Mouse (Mus musculus): ENCODE measurements around the gene Bhmt2. TPM values are rescaled to one million over a fixed set of nuclear protein-coding genes. Genes with fewer than 3 reads are reported as not detected.

The Bhmt2 gene
- polyA plus RNA-seq (2012; rRNA removed): 0.19 TPM in 1 of 2 replicates, not detected in the other

DNA sequence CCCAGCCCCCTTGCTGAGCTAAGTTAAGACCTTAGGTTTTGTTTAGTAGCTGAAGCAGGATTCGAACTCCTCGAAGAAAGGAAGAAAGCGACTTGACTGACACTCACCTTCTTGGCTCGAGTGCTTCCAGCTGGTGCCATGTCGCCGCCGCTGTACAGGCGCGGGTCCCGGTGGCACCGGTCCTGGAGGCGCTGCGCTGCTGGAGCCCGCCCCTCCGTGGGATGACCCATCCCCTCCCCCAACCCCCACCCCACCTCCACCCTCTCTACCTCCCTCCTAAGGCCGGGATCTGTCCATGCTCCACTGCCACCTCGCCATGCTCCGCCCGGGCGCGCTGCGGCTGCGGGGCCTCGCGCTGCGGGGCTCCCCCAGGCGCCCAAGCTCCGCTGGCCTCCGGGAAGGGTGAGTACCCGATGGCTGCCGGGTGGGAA, at the start of gene Bhmt2, which contains the start of gene Dmgdh:
TSS of gene Bhmt2 (minus strand) at position 172 of the 431 bp plus-strand sequence.
TSS of gene Dmgdh (plus strand) at position 303 of the 431 bp plus-strand sequence.
- H3K27me3 ChIP-seq (ENCODE audit: control insufficient read depth, insufficient read depth, low read length): peaks cover 9% of the 10 kb centered on the region; the same call in 1 of the 2 replicates
- no peaks in the 10 kb centered on the region for H3K4me1 ChIP-seq (ENCODE audit: control insufficient read depth, insufficient read depth, insufficient read length, low read length)
- TF ChIP-seq CTCF (IDR thresholded peaks at IDR 0.05; ENCODE audit: extremely low read depth, insufficient read length, insufficient replicate concordance, low read depth, low read length): no peak
- no peak for TF ChIP-seq POLR2A (IDR thresholded peaks at IDR 0.05; ENCODE audit: low read depth, low read length)
- no peaks in the 10 kb centered on the region for H3K36me3 ChIP-seq (ENCODE audit: control insufficient read depth, insufficient read depth, low read length)
- no peak within 1 kb of the TSS for H3K27ac ChIP-seq (ENCODE audit: insufficient read depth, low read depth, low read length)
- 14% methylated on average over 30 of the region's 31 CpGs for WGBS
- no peak within 1 kb of the TSS for H3K4me3 ChIP-seq (ENCODE audit: low read depth, low read length)

DNA sequence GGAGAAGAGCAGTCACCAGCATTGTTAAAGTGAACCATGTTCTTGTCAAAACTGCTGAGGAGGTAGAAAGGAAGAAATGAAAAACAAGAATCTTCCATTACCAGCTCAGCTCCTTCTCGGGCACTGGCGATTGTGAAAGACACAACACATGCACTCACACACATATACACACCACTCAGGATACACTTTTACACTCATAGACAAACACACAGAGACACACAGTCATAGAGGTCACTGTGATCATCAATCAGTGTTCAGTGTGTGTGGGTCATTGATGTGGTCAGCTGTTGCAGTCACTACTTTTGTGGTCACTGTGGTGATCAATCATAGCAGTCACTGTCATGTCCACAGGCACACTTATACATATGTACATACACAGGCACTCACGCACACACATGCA, 49.4 kb upstream of the Bhmt2 start:
- H3K27me3 ChIP-seq (ENCODE audit: control insufficient read depth, insufficient read depth, low read length): no peaks in the 10 kb centered on the region
- 76% methylated on average over 3 of the region's 3 CpGs for WGBS
- TF ChIP-seq POLR2A (IDR thresholded peaks at IDR 0.05; ENCODE audit: low read depth, low read length) (no peak), CTCF (IDR thresholded peaks at IDR 0.05; ENCODE audit: extremely low read depth, insufficient read length, insufficient replicate concordance, low read depth, low read length) (no peak)

GRCm38 (mm10) chr13:93721916-93722315, 47.8 kb upstream of the Bhmt2 start:
- Histone ChIP-seq H3K27ac (ENCODE audit: insufficient read depth, low read depth, low read length) (no peak overlapping the region), H3K36me3 (ENCODE audit: control insufficient read depth, insufficient read depth, low read length) (no peaks in the 10 kb centered on the region), H3K4me1 (ENCODE audit: control insufficient read depth, insufficient read depth, insufficient read length, low read length) (peaks cover 2% of the 10 kb centered on the region; the same call in 1 of the 2 replicates), H3K27me3 (ENCODE audit: control insufficient read depth, insufficient read depth, low read length) (no peaks in the 10 kb centered on the region), H3K4me3 (ENCODE audit: low read depth, low read length) (no peak overlapping the region)
- WGBS: 71% methylated on average over 4 of the region's 4 CpGs
- TF ChIP-seq CTCF (IDR thresholded peaks at IDR 0.05; ENCODE audit: extremely low read depth, insufficient read length, insufficient replicate concordance, low read depth, low read length) (no peak), POLR2A (IDR thresholded peaks at IDR 0.05; ENCODE audit: low read depth, low read length) (no peak)

More for the DNA sequence above, 49.4 kb upstream of the Bhmt2 start:
- Histone ChIP-seq H3K4me1 (ENCODE audit: control insufficient read depth, insufficient read depth, insufficient read length, low read length) (peaks cover 2% of the 10 kb centered on the region; the same call in 1 of the 2 replicates), H3K27ac (ENCODE audit: insufficient read depth, low read depth, low read length) (no peak overlapping the region), H3K36me3 (ENCODE audit: control insufficient read depth, insufficient read depth, low read length) (no peaks in the 10 kb centered on the region), H3K4me3 (ENCODE audit: low read depth, low read length) (no peak overlapping the region)

DNA sequence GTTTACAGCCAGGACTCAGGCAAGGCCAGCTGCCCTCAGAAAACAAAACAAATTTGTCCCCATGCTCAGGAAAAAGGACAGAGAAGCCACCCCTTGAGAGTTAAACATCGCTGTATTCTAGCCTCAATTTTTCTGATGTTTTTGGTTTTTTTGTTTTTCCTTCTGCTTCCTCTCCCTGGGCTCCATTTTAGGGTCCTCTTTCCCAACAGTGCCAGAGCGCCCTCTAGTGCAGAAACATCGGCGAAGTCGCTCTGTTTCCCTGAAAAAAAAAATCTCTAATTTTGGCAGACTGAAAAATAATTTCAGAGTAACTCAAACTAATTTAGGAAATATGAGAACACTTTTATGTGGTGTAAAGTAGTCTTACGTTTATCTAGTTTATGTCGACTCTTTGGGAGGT, 44.8 kb upstream of the Bhmt2 start:
- TF ChIP-seq CTCF (IDR thresholded peaks at IDR 0.05; ENCODE audit: extremely low read depth, insufficient read length, insufficient replicate concordance, low read depth, low read length) (peak; percentile 77; the same call in 1 of the 2 replicates), POLR2A (IDR thresholded peaks at IDR 0.05; ENCODE audit: low read depth, low read length) (no peak)
- Histone ChIP-seq H3K4me1 (ENCODE audit: control insufficient read depth, insufficient read depth, insufficient read length, low read length) (peaks cover 2% of the 10 kb centered on the region; the same call in 1 of the 2 replicates), H3K36me3 (ENCODE audit: control insufficient read depth, insufficient read depth, low read length) (no peaks in the 10 kb centered on the region), H3K27ac (ENCODE audit: insufficient read depth, low read depth, low read length) (no peak overlapping the region), H3K27me3 (ENCODE audit: control insufficient read depth, insufficient read depth, low read length) (no peaks in the 10 kb centered on the region), H3K4me3 (ENCODE audit: low read depth, low read length) (no peak overlapping the region)
- 3% methylated on average over 7 of the region's 7 CpGs for WGBS

- 63% methylated on average over 7 of the region's 7 CpGs for WGBS
- no peak overlapping the region for H3K4me3 ChIP-seq (ENCODE audit: low read depth, low read length)
- H3K4me1 ChIP-seq (ENCODE audit: control insufficient read depth, insufficient read depth, insufficient read length, low read length): peaks cover 2% of the 10 kb centered on the region; the same call in 1 of the 2 replicates
- H3K36me3 ChIP-seq (ENCODE audit: control insufficient read depth, insufficient read depth, low read length): no peaks in the 10 kb centered on the region
- TF ChIP-seq POLR2A (IDR thresholded peaks at IDR 0.05; ENCODE audit: low read depth, low read length) (no peak), CTCF (IDR thresholded peaks at IDR 0.05; ENCODE audit: extremely low read depth, insufficient read length, insufficient replicate concordance, low read depth, low read length) (no peak)
- no peaks in the 10 kb centered on the region for H3K27me3 ChIP-seq (ENCODE audit: control insufficient read depth, insufficient read depth, low read length)
- no peak overlapping the region for H3K27ac ChIP-seq (ENCODE audit: insufficient read depth, low read depth, low read length)
Observed at GRCm38 (mm10) chr13:93717113-93717512, 43.0 kb upstream of the Bhmt2 start.

DNA sequence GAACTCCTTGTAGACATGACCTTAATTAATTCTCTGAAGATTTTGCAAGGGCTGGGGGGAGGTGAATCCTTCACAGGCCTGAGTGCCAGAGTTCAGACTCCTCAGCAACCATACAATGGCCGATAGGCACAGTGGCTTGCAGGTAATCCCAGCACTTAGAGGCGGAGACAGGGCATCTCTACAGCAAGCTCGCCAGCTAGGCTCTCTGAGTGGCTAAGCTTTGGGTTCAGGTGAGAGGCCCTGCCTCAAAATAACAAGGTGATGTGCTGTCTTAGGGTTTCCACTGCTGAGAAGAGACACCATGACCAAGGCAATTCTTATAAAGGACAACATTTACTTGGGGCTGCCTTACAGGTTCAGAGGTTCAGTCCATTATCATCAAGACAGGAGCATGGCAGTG, 39.7 kb upstream of the Bhmt2 start:
- Histone ChIP-seq H3K27me3 (ENCODE audit: control insufficient read depth, insufficient read depth, low read length) (no peaks in the 10 kb centered on the region), H3K4me1 (ENCODE audit: control insufficient read depth, insufficient read depth, insufficient read length, low read length) (peaks cover 1% of the 10 kb centered on the region; the same call in 1 of the 2 replicates), H3K27ac (ENCODE audit: insufficient read depth, low read depth, low read length) (no peak overlapping the region), H3K36me3 (ENCODE audit: control insufficient read depth, insufficient read depth, low read length) (no peaks in the 10 kb centered on the region), H3K4me3 (ENCODE audit: low read depth, low read length) (no peak overlapping the region)
- TF ChIP-seq POLR2A (IDR thresholded peaks at IDR 0.05; ENCODE audit: low read depth, low read length) (no peak), CTCF (IDR thresholded peaks at IDR 0.05; ENCODE audit: extremely low read depth, insufficient read length, insufficient replicate concordance, low read depth, low read length) (no peak)
- WGBS: 87% methylated on average over 3 of the region's 3 CpGs

- H3K36me3 ChIP-seq (ENCODE audit: control insufficient read depth, insufficient read depth, low read length): no peaks in the 10 kb centered on the region
- WGBS: 92% methylated on average over 4 of the region's 4 CpGs
- H3K27ac ChIP-seq (ENCODE audit: insufficient read depth, low read depth, low read length): no peak overlapping the region
- no peaks in the 10 kb centered on the region for H3K4me1 ChIP-seq (ENCODE audit: control insufficient read depth, insufficient read depth, insufficient read length, low read length)
- no peaks in the 10 kb centered on the region for H3K27me3 ChIP-seq (ENCODE audit: control insufficient read depth, insufficient read depth, low read length)
- TF ChIP-seq POLR2A (IDR thresholded peaks at IDR 0.05; ENCODE audit: low read depth, low read length): no peak
- no peak for TF ChIP-seq CTCF (IDR thresholded peaks at IDR 0.05; ENCODE audit: extremely low read depth, insufficient read length, insufficient replicate concordance, low read depth, low read length)
- no peak overlapping the region for H3K4me3 ChIP-seq (ENCODE audit: low read depth, low read length)
Observed at GRCm38 (mm10) chr13:93712362-93712761, 38.3 kb upstream of the Bhmt2 start.
